Mouse (Mus musculus): ENCODE measurements at regions not wholly inside any gene's neighbourhood (a gene's known extent, or its start where the extent isn't known, plus 50 kb on each side); places are given as distances from the start of the nearest gene placed in this dataset.

DNA sequence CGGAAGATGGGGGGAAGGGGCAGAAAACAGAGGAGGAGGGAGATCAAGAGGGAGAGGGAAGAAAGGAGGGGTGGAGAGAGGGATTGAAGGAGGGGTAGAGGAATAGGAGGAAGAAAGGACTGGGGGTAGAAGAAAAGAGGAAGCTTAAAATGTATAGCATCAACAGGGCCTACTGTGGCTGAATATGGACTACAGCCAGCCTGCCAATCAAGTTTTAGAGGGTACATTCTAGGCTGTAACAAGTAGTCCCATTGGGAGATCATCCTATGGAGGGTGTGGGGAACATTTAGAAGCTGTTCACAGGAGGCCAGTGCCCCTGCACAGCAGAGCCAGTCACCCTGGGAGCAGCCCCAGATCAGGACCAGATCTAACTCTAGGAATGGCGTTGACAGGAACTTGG is 535.6 kb upstream of the Lrrc6 start:
- 61% methylated on average over 2 of the region's 2 CpGs for WGBS
- Histone ChIP-seq H3K27ac (ENCODE audit: insufficient read depth, low read depth, low read length) (no peak overlapping the region), H3K4me1 (ENCODE audit: control insufficient read depth, insufficient read depth, low read length) (peaks cover 11% of the 10 kb centered on the region), H3K4me3 (ENCODE audit: insufficient read depth, low read depth, low read length) (no peak overlapping the region)
- TF ChIP-seq POLR2A (IDR thresholded peaks at IDR 0.05; ENCODE audit: insufficient read depth, low read depth, low read length): no peak
- no peak for TF ChIP-seq CTCF (IDR thresholded peaks at IDR 0.05; ENCODE audit: insufficient read depth, low read depth, low read length)

DNA sequence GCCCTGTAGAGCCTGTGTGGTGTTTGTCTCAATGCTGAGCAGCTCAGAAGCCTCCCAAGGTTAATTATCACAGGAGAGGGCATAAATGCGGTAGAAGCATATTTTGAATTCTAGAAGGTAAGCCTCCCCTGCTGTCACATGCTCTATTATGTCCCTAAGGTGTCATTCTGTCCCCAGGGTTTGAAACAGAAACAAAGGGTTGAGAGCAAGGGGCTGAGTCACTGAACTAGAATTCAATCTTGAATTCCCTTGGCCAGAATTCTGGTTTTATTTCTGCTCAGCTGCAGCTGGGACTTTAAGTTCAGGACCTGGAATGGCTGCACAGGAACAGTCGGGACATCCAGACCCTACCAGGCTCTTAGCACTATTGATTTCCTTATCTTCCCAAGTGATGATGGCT is 533.2 kb upstream of the Lrrc6 start:
- peaks cover 1% of the 10 kb centered on the region for H3K4me1 ChIP-seq (ENCODE audit: control insufficient read depth, insufficient read depth, low read length)
- no peak overlapping the region for H3K27ac ChIP-seq (ENCODE audit: insufficient read depth, low read depth, low read length)
- H3K4me3 ChIP-seq (ENCODE audit: insufficient read depth, low read depth, low read length): no peak overlapping the region
- TF ChIP-seq POLR2A (IDR thresholded peaks at IDR 0.05; ENCODE audit: insufficient read depth, low read depth, low read length) (no peak), CTCF (IDR thresholded peaks at IDR 0.05; ENCODE audit: insufficient read depth, low read depth, low read length) (no peak)
- 76% methylated on average over 2 of the region's 2 CpGs for WGBS

DNA sequence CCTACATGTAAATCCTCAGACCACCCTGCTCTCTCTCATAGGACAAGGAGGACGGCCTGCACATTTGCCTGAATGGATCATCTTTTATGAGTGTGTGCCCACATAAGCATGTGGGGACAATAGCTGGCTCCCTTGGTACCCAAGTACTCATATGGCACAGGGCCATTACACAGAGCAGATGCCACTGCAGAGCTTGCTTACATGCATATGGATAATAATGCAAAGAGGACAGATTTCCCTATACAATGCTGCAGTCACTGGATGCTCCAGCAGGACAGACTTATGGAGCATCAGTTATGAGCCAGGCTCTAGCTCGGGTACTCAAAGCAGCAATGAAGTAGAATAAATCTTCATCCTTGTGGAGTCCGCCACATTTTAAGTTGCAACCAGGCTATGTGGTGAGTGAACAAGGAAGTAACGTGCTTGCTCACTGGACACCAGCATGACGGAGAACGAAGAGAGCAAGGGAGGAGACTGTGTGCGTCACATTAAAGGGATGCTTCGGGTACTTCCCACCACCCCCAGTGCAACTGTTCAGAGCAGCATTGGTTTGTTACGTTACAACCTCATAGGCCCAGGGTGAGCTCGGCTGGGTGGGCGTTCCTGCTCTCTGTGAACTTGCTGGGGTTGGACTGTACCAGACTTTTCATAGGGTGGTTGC is 531.3 kb upstream of the Lrrc6 start:
- Histone ChIP-seq H3K27ac (ENCODE audit: insufficient read depth, low read depth, low read length) (no peak overlapping the region), H3K4me1 (ENCODE audit: control insufficient read depth, insufficient read depth, low read length) (no peaks in the 10 kb centered on the region), H3K4me3 (ENCODE audit: insufficient read depth, low read depth, low read length) (no peak overlapping the region)
- TF ChIP-seq POLR2A (IDR thresholded peaks at IDR 0.05; ENCODE audit: insufficient read depth, low read depth, low read length): no peak
- no peak for TF ChIP-seq CTCF (IDR thresholded peaks at IDR 0.05; ENCODE audit: insufficient read depth, low read depth, low read length)
- WGBS: 89% methylated on average over 11 of the region's 11 CpGs

DNA sequence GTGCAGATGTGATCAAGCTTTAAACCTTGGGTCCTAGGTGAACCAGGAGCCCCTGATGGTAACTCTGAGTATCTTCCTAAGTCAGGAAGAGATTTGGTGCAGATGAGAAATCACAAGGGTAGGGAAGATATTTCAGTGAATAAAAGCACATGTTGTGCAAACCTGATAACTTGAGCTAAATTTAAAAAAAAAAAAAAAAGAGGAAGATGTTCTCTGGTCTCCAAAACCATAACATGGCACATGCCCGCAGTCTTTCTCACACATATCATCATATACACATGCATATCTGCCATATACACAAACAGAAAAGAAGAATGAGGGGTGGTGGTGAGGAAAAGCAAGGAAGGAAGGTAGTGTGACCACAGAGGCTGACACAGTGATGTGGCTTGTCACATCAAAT is 530.3 kb upstream of the Lrrc6 start:
- Histone ChIP-seq H3K4me1 (ENCODE audit: control insufficient read depth, insufficient read depth, low read length) (no peaks in the 10 kb centered on the region), H3K27ac (ENCODE audit: insufficient read depth, low read depth, low read length) (no peak overlapping the region), H3K4me3 (ENCODE audit: insufficient read depth, low read depth, low read length) (no peak overlapping the region)
- TF ChIP-seq CTCF (IDR thresholded peaks at IDR 0.05; ENCODE audit: insufficient read depth, low read depth, low read length) (no peak), POLR2A (IDR thresholded peaks at IDR 0.05; ENCODE audit: insufficient read depth, low read depth, low read length) (no peak)
- 96% methylated on average over 1 of the region's 1 CpGs for WGBS

DNA sequence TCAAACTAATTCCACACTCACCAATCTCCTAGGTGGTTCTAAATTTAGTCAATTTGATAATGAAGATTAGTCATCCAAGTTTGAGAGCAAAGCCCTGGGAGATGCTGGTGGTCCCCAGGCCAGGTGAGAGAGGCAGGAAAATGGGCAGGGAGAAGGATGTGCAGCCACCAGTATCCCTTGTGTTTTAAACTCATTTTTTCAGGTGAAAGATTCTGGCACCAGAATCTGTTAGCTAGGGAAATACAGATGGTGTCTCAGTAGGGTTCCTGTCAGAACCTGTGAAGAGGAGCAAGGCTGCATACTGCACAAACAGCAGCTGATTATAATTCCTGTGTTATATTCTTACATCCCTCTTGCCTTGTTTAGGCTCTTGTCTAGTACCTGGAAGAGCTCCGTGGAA is 527.5 kb upstream of the Lrrc6 start:
- Histone ChIP-seq H3K4me3 (ENCODE audit: insufficient read depth, low read depth, low read length) (no peak overlapping the region), H3K4me1 (ENCODE audit: control insufficient read depth, insufficient read depth, low read length) (no peaks in the 10 kb centered on the region), H3K27ac (ENCODE audit: insufficient read depth, low read depth, low read length) (no peak overlapping the region)
- WGBS: 75% methylated on average over 1 of the region's 1 CpGs
- no peak for TF ChIP-seq POLR2A (IDR thresholded peaks at IDR 0.05; ENCODE audit: insufficient read depth, low read depth, low read length)
- TF ChIP-seq CTCF (IDR thresholded peaks at IDR 0.05; ENCODE audit: insufficient read depth, low read depth, low read length): no peak

DNA sequence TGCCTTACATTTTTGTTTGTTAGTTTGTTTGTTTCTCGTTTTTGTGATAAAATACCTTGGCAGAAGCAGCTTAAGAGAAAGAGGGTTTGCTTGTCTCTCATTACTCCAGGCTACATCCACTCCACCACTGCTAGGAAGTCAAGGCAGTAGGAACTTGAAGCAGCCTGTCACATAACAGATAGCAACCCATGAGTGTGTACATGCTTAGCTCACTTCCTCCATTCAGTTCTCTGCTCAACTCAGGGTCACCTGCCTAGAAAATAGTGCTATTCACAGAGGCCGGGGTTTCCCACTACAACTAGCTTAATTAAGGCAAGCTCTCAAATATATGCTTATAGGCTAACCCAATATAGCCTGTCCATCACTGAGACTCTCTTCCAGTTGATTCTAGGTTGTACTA is 527.0 kb upstream of the Lrrc6 start:
- Histone ChIP-seq H3K4me1 (ENCODE audit: control insufficient read depth, insufficient read depth, low read length) (no peaks in the 10 kb centered on the region), H3K27ac (ENCODE audit: insufficient read depth, low read depth, low read length) (no peak overlapping the region), H3K4me3 (ENCODE audit: insufficient read depth, low read depth, low read length) (no peak overlapping the region)
- WGBS: 76% methylated on average over 2 of the region's 2 CpGs
- TF ChIP-seq POLR2A (IDR thresholded peaks at IDR 0.05; ENCODE audit: insufficient read depth, low read depth, low read length) (no peak), CTCF (IDR thresholded peaks at IDR 0.05; ENCODE audit: insufficient read depth, low read depth, low read length) (no peak)

DNA sequence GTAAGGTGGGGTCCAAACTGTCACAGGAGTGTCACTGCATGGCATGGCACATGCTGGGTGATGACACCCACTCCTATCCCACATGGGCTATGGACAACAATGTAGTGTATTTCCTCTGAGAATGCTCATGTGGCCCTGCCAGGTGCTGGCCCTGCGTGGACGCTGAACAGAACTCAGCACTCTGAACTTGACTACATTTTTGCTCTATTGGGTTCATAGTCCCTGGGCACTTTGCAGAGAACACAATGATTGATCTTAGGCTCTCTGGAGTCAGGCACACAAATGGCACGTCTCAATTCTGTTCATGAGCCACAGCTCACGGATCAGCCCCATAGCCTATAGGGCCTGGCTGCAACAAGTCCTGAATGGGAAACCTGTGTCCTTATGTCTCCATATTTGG is 525.0 kb upstream of the Lrrc6 start:
- no peak for TF ChIP-seq CTCF (IDR thresholded peaks at IDR 0.05; ENCODE audit: insufficient read depth, low read depth, low read length)
- TF ChIP-seq POLR2A (IDR thresholded peaks at IDR 0.05; ENCODE audit: insufficient read depth, low read depth, low read length): no peak
- Histone ChIP-seq H3K27ac (ENCODE audit: insufficient read depth, low read depth, low read length) (no peak overlapping the region), H3K4me3 (ENCODE audit: insufficient read depth, low read depth, low read length) (no peak overlapping the region), H3K4me1 (ENCODE audit: control insufficient read depth, insufficient read depth, low read length) (no peaks in the 10 kb centered on the region)
- WGBS: 93% methylated on average over 4 of the region's 4 CpGs

DNA sequence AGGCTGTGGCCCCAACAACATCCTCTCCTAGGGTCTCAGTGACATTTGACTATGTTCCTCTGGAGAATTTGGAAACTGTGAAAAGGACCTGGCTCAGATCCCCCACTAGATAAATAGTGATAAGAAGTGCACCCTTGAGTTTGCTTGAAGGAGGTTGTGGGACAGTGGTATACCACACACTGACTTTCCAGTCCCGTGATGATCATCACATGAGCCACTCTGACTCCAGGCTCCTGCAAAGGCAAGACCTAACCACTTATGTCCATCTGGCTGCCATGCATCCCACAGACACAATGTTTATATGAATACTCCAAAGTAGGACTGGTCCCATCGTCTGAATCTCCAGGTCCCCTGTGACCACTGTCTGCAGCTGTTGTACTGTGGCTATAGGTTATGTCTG is 523.7 kb upstream of the Lrrc6 start:
- Histone ChIP-seq H3K4me3 (ENCODE audit: insufficient read depth, low read depth, low read length) (no peak overlapping the region), H3K4me1 (ENCODE audit: control insufficient read depth, insufficient read depth, low read length) (peaks cover 1% of the 10 kb centered on the region), H3K27ac (ENCODE audit: insufficient read depth, low read depth, low read length) (no peak overlapping the region)
- 87% methylated on average over 2 of the region's 2 CpGs for WGBS
- TF ChIP-seq CTCF (IDR thresholded peaks at IDR 0.05; ENCODE audit: insufficient read depth, low read depth, low read length) (no peak), POLR2A (IDR thresholded peaks at IDR 0.05; ENCODE audit: insufficient read depth, low read depth, low read length) (no peak)

DNA sequence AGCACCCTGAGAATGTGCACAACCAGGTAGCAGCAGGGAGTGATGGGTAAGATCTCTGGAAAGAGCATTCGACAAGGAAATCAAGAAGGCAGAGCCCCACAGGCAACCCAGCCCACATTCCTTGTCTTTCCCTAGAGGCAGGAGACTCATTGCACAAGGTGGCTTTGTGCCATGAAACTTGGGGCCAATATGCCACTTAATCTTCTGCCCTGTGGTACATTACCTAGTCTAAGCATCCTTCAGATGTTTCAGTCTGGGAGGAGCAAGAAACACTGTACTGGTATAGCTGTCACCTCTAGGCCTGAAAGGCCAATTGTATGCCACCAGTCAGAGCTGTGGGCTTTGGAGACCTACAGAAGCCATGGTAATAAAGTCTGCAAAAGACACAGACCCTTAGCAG is 522.4 kb upstream of the Lrrc6 start:
- TF ChIP-seq POLR2A (IDR thresholded peaks at IDR 0.05; ENCODE audit: insufficient read depth, low read depth, low read length): no peak
- no peak for TF ChIP-seq CTCF (IDR thresholded peaks at IDR 0.05; ENCODE audit: insufficient read depth, low read depth, low read length)
- Histone ChIP-seq H3K4me3 (ENCODE audit: insufficient read depth, low read depth, low read length) (no peak overlapping the region), H3K27ac (ENCODE audit: insufficient read depth, low read depth, low read length) (no peak overlapping the region), H3K4me1 (ENCODE audit: control insufficient read depth, insufficient read depth, low read length) (peaks cover 5% of the 10 kb centered on the region)
- WGBS: 86% methylated on average over 1 of the region's 1 CpGs

DNA sequence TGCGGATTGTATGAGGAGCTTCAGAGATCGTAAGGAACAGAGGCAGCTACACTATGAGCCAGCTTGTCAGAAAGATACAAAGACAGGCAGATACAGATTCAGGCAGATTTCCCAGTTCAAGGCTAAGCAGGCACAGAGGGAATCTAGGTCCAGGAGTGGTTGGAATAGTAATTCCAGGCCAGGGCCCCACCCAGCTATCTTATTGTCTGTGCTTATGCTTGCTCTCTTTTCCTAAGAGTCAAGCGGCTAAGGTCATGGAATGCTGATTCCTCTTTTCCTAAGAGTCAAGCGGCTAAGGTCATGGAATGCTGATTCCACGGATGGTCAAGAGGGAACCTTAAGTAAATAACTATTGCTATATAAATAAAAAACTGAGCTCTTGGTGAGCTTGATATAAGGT is 520.7 kb upstream of the Lrrc6 start:
- no peak overlapping the region for H3K4me3 ChIP-seq (ENCODE audit: insufficient read depth, low read depth, low read length)
- H3K27ac ChIP-seq (ENCODE audit: insufficient read depth, low read depth, low read length): no peak overlapping the region
- peaks cover 5% of the 10 kb centered on the region for H3K4me1 ChIP-seq (ENCODE audit: control insufficient read depth, insufficient read depth, low read length)
- WGBS: 94% methylated on average over 5 of the region's 5 CpGs
- TF ChIP-seq POLR2A (IDR thresholded peaks at IDR 0.05; ENCODE audit: insufficient read depth, low read depth, low read length) (no peak), CTCF (IDR thresholded peaks at IDR 0.05; ENCODE audit: insufficient read depth, low read depth, low read length) (no peak)

Measured in olfactory bulb, adult 2 months (tissue).